Mouse (Mus musculus) liver, embryonic 11.5 days (tissue): ENCODE data around the gene Cldnd1. TPM values are rescaled to one million over a fixed set of nuclear protein-coding genes. Genes with fewer than 3 reads are reported as not detected.

ENCODE experiments used
- ATAC-seq: fragments of 200-750 bp; cut with Nextera tagmentation; replicated peaks from 2 replicates; pipeline ENCODE4 v1.8.0; 2017; ENCODE audit warnings: moderate number of reproducible peaks, mild to moderate bottlenecking, moderate TSS enrichment, moderate library complexity; ENCODE audit not compliant: low FRiP score
- DNase-seq: peaks from one replicate; pipeline ENCODE4 v3.0.0-alpha.2; 2017; ENCODE audit warnings: low spot score
- H3K27ac ChIP-seq: fragments of 300-500 bp; sonication (generic); 2 replicates; pipeline ENCODE4 v1.5.1; 2014; ENCODE audit warnings: mild to moderate bottlenecking, low read depth, low read length, control low read depth
- H3K27me3 ChIP-seq: fragments of 300-500 bp; sonication (generic); replicated peaks from 2 replicates; pipeline ENCODE4 v1.6.1; 2014; ENCODE audit warnings: low read length, mixed read lengths; ENCODE audit not compliant: control insufficient read depth, insufficient read depth
- H3K36me3 ChIP-seq: fragments of 300-500 bp; sonication (generic); 2 replicates; pipeline ENCODE4 v1.6.1; 2014; ENCODE audit warnings: mild to moderate bottlenecking, low read length, moderate library complexity, mixed read lengths; ENCODE audit not compliant: control insufficient read depth, insufficient read depth
- H3K4me1 ChIP-seq: fragments of 300-500 bp; sonication (generic); replicated peaks from 2 replicates; pipeline ENCODE4 v1.6.1; 2014; ENCODE audit warnings: low read length, mixed read lengths; ENCODE audit not compliant: control insufficient read depth, insufficient read depth
- H3K4me2 ChIP-seq: fragments of 300-500 bp; sonication (generic); 2 replicates; pipeline ENCODE4 v1.6.1; 2014; ENCODE audit warnings: mild to moderate bottlenecking, control low read depth, moderate library complexity
- H3K4me3 ChIP-seq: fragments of 300-500 bp; sonication (generic); 2 replicates; pipeline ENCODE4 v1.5.1; 2014; ENCODE audit warnings: low read depth, low read length, control low read depth
- H3K9ac ChIP-seq: fragments of 300-500 bp; sonication (generic); 2 replicates; pipeline ENCODE4 v1.6.1; 2014; ENCODE audit warnings: low read depth, low read length, control low read depth
- H3K9me3 ChIP-seq: fragments of 300-500 bp; sonication (generic); 2 replicates; pipeline ENCODE4 v1.6.1; 2016; ENCODE audit warnings: low read length, inconsistent platforms, mixed read lengths; ENCODE audit not compliant: control insufficient read depth
- WGBS: fragments of 180-500 bp; shearing (Covaris S2); extraction: QIAGEN DNeasy Blood & Tissue Kit; methylation state at CpG from one replicate; pipeline ENCODE4 v1.1.7; 2014; 5-methylcytosine and 5-hydroxymethylcytosine counted together
- polyA plus RNA-seq: library from polyadenylated mRNA; unstranded; fragments of >200 nt; fragmentation: Nextera tagmentation; extraction: Ambion mirVana; gene quantifications from 2 replicates; pipeline ENCODE4 v1.2.1, GENCODE M21; 2014

Cldnd1 gene
- polyA plus RNA-seq, 1 experiment from 2014 or later = 65.3 TPM

GRCm38 (mm10) chr16:58689555-58690169 lies 38.0 kb upstream of the Cldnd1 start:
- H3K4me3 ChIP-seq = no peak overlapping the region
- no peaks in the 10 kb centered on the region for H3K4me1 ChIP-seq
- 78% methylated on average over 5 of the region's 5 CpGs for WGBS
- no peak overlapping the region for H3K9ac ChIP-seq
- no peak overlapping the region for H3K4me2 ChIP-seq
- H3K27me3 ChIP-seq = no peaks in the 10 kb centered on the region
- no peaks in the 10 kb centered on the region for H3K9me3 ChIP-seq
- DNase-seq (no peak), ATAC-seq (no peak)
- no peak overlapping the region for H3K27ac ChIP-seq
- no peaks in the 10 kb centered on the region for H3K36me3 ChIP-seq

GRCm38 (mm10) chr16:58690322-58690732 lies 37.4 kb upstream of the Cldnd1 start:
- Histone ChIP-seq H3K4me1 (no peaks in the 10 kb centered on the region), H3K4me2 (no peak overlapping the region), H3K4me3 (no peak overlapping the region), H3K9me3 (no peaks in the 10 kb centered on the region), H3K27me3 (no peaks in the 10 kb centered on the region), H3K9ac (no peak overlapping the region), H3K27ac (no peak overlapping the region), H3K36me3 (no peaks in the 10 kb centered on the region)
- no peak for ATAC-seq
- no peak for DNase-seq
- 62% methylated on average over 5 of the region's 5 CpGs for WGBS

GRCm38 (mm10) chr16:58694091-58694490 lies 33.6 kb upstream of the Cldnd1 start:
- Histone ChIP-seq H3K9me3 (no peaks in the 10 kb centered on the region), H3K4me1 (no peaks in the 10 kb centered on the region), H3K27ac (no peak overlapping the region), H3K4me3 (no peak overlapping the region), H3K27me3 (no peaks in the 10 kb centered on the region), H3K4me2 (no peak overlapping the region), H3K9ac (no peak overlapping the region), H3K36me3 (no peaks in the 10 kb centered on the region)
- DNase-seq = no peak
- no peak for ATAC-seq
- 89% methylated on average over 5 of the region's 5 CpGs for WGBS

DNA sequence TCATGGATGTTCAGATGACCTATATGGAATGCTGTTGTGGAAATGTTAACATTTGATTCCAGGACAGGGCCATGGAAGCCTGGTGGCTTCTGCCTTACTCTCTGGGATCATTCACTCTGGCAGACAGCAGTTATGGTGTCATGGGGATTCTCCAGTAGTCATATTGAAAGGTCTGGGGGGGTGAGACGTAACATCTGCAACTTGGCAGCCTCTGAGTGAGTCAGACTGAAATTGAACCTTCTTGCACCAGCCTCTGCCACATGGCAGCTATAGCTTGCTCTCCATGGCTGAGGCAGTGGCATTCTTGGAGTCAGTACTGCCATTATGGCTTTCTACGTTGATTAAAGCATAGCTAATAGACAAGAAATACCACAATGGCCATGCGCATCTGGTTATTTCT lies 30.9 kb upstream of the Cldnd1 start:
- no peaks in the 10 kb centered on the region for H3K36me3 ChIP-seq
- no peak overlapping the region for H3K9ac ChIP-seq
- no peak overlapping the region for H3K27ac ChIP-seq
- H3K27me3 ChIP-seq = no peaks in the 10 kb centered on the region; the same call in 1 of the 2 replicates
- H3K9me3 ChIP-seq = no peaks in the 10 kb centered on the region
- DNase-seq = no peak
- H3K4me2 ChIP-seq = no peak overlapping the region
- no peaks in the 10 kb centered on the region for H3K4me1 ChIP-seq
- ATAC-seq = no peak
- 79% methylated on average over 3 of the region's 3 CpGs for WGBS
- H3K4me3 ChIP-seq = no peak overlapping the region

GRCm38 (mm10) chr16:58697261-58697660 lies 30.4 kb upstream of the Cldnd1 start:
- Histone ChIP-seq H3K4me3 (no peak overlapping the region), H3K36me3 (no peaks in the 10 kb centered on the region), H3K4me1 (no peaks in the 10 kb centered on the region), H3K9me3 (no peaks in the 10 kb centered on the region), H3K27ac (no peak overlapping the region), H3K4me2 (no peak overlapping the region), H3K27me3 (no peaks in the 10 kb centered on the region; the same call in 1 of the 2 replicates), H3K9ac (no peak overlapping the region)
- no peak for DNase-seq
- no peak for ATAC-seq
- WGBS = 92% methylated on average over 1 of the region's 1 CpGs

DNA sequence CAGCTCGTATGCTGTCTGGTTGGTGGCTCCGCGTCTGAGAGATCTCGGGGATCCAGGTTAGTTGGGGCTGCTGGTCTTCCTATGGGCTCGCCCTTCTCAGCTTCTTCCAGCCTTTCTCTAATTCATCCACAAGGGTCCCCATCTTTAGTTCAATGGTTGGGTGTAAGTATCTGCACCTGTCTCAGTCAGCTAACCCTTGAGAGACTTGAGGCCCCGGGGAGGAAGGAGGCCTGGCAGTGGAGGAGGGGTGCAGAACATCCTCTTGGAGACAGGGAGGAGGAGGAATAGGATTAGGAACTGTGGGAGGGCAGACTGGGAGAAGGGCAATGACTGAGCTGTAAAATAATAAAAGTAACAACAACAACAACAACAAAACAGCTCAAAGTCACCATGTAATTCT lies 27.5 kb upstream of the Cldnd1 start:
- Histone ChIP-seq H3K27me3 (no peaks in the 10 kb centered on the region; the same call in 1 of the 2 replicates), H3K36me3 (no peaks in the 10 kb centered on the region), H3K4me2 (no peak overlapping the region), H3K4me3 (no peak overlapping the region), H3K27ac (no peak overlapping the region), H3K9ac (no peak overlapping the region), H3K4me1 (no peaks in the 10 kb centered on the region), H3K9me3 (no peaks in the 10 kb centered on the region)
- WGBS = 81% methylated on average over 6 of the region's 6 CpGs
- ATAC-seq (no peak), DNase-seq (no peak)

- Histone ChIP-seq H3K27ac (no peak overlapping the region), H3K4me1 (no peaks in the 10 kb centered on the region), H3K4me2 (no peak overlapping the region), H3K36me3 (no peaks in the 10 kb centered on the region), H3K9me3 (no peaks in the 10 kb centered on the region), H3K27me3 (no peaks in the 10 kb centered on the region; the same call in 1 of the 2 replicates), H3K4me3 (no peak overlapping the region), H3K9ac (no peak overlapping the region)
- DNase-seq (no peak), ATAC-seq (no peak)
- 78% methylated on average over 12 of the region's 12 CpGs for WGBS
Measured at GRCm38 (mm10) chr16:58700816-58701424, 26.8 kb upstream of the Cldnd1 start.

- no peak for ATAC-seq
- Histone ChIP-seq H3K9ac (no peak overlapping the region), H3K36me3 (no peaks in the 10 kb centered on the region), H3K4me2 (no peak overlapping the region), H3K4me1 (no peaks in the 10 kb centered on the region), H3K4me3 (no peak overlapping the region), H3K27ac (no peak overlapping the region), H3K9me3 (no peaks in the 10 kb centered on the region), H3K27me3 (no peaks in the 10 kb centered on the region; the same call in 1 of the 2 replicates)
- WGBS = 48% methylated on average over 6 of the region's 6 CpGs
- no peak for DNase-seq
Measured at GRCm38 (mm10) chr16:58701779-58702178, 25.9 kb upstream of the Cldnd1 start.

- H3K36me3 ChIP-seq = no peaks in the 10 kb centered on the region
- whole genome bisulfite sequencing = 76% methylated on average over 10 of the region's 10 CpGs
- no peaks in the 10 kb centered on the region for H3K4me1 ChIP-seq
- no peak overlapping the region for H3K27ac ChIP-seq
- no peak overlapping the region for H3K9ac ChIP-seq
- no peak for DNase-seq
- no peak for ATAC-seq
- H3K4me3 ChIP-seq = no peak overlapping the region
- H3K27me3 ChIP-seq = no peaks in the 10 kb centered on the region; the same call in 1 of the 2 replicates
- H3K4me2 ChIP-seq = no peak overlapping the region
- no peaks in the 10 kb centered on the region for H3K9me3 ChIP-seq
Measured at GRCm38 (mm10) chr16:58702329-58702932, 25.3 kb upstream of the Cldnd1 start.
